Mouse (Mus musculus): ENCODE data around the gene Gm28047. TPM values are rescaled to one million over a fixed set of nuclear protein-coding genes. Genes with fewer than 3 reads are reported as not detected.

The Gm28047 gene
- polyA plus RNA-seq, 1 experiment from 2014 or later = not detected

- H3K36me3 ChIP-seq (ENCODE audit: insufficient read depth) = peaks cover 7% of the 10 kb centered on the region; the same call in 1 of the 2 replicates
- peaks cover 17% of the 10 kb centered on the region for H3K4me1 ChIP-seq (ENCODE audit: insufficient read depth)
- ATAC-seq (ENCODE audit: insufficient read depth) (no peak), DNase-seq (no peak)
- H3K4me3 ChIP-seq (ENCODE audit: low read depth, low read length) = no peak overlapping the region
- WGBS = 36% methylated on average over 5 of the region's 5 CpGs
- TF ChIP-seq CTCF (IDR thresholded peaks at IDR 0.05; ENCODE audit: low read depth) = no peak
- no peaks in the 10 kb centered on the region for H3K27me3 ChIP-seq (ENCODE audit: insufficient read depth, low read length)
- no peaks in the 10 kb centered on the region for H3K9me3 ChIP-seq (ENCODE audit: low read depth, low read length)
- no peak overlapping the region; the same call in 1 of the 2 replicates for H3K4me2 ChIP-seq
- no peak overlapping the region; the same call in 1 of the 2 replicates for H3K27ac ChIP-seq (ENCODE audit: low read depth)
- H3K9ac ChIP-seq = no peak overlapping the region
These were observed 112.9 kb downstream of the Gm28047 start for GRCm38 (mm10) chr15:102512010-102512409.

GRCm38 (mm10) chr15:102511285-102511833 is 113.5 kb downstream of the Gm28047 start:
- no peaks in the 10 kb centered on the region for H3K9me3 ChIP-seq (ENCODE audit: low read depth, low read length)
- no peak for TF ChIP-seq CTCF (IDR thresholded peaks at IDR 0.05; ENCODE audit: low read depth)
- DNase-seq (no peak), ATAC-seq (ENCODE audit: insufficient read depth) (no peak)
- peak overlapping the region; percentile 77 for H3K4me2 ChIP-seq
- H3K9ac ChIP-seq = 0 out of 2 replicates have a peak overlapping the region, but pooled peaks have one; percentile 49
- H3K4me3 ChIP-seq (ENCODE audit: low read depth, low read length) = peak overlapping the region; percentile 49
- H3K36me3 ChIP-seq (ENCODE audit: insufficient read depth) = peaks cover 7% of the 10 kb centered on the region; the same call in 1 of the 2 replicates
- H3K27me3 ChIP-seq (ENCODE audit: insufficient read depth, low read length) = no peaks in the 10 kb centered on the region
- H3K27ac ChIP-seq (ENCODE audit: low read depth) = peak overlapping the region; percentile 77; the same call in 1 of the 2 replicates
- H3K4me1 ChIP-seq (ENCODE audit: insufficient read depth) = peaks cover 17% of the 10 kb centered on the region
- WGBS = 11% methylated on average over 6 of the region's 6 CpGs

- Histone ChIP-seq H3K9me3 (ENCODE audit: low read depth, low read length) (no peaks in the 10 kb centered on the region), H3K9ac (peak overlapping the region; percentile 49), H3K27me3 (ENCODE audit: insufficient read depth, low read length) (no peaks in the 10 kb centered on the region), H3K4me1 (ENCODE audit: insufficient read depth) (peaks cover 15% of the 10 kb centered on the region), H3K4me3 (ENCODE audit: low read depth, low read length) (peak overlapping the region; percentile 49), H3K4me2 (peak overlapping the region; percentile 77), H3K27ac (ENCODE audit: low read depth) (peak overlapping the region; percentile 77), H3K36me3 (ENCODE audit: insufficient read depth) (peaks cover 7% of the 10 kb centered on the region; the same call in 1 of the 2 replicates)
- DNase-seq (peak; percentile 94), ATAC-seq (ENCODE audit: insufficient read depth) (peak; percentile 93)
- 3% methylated on average over 34 of the region's 34 CpGs for WGBS
- no peak for TF ChIP-seq CTCF (IDR thresholded peaks at IDR 0.05; ENCODE audit: low read depth)
These were observed 114.1 kb downstream of the Gm28047 start for GRCm38 (mm10) chr15:102510590-102511284.

- peak overlapping the region; percentile 77 for H3K27ac ChIP-seq (ENCODE audit: low read depth)
- H3K36me3 ChIP-seq (ENCODE audit: insufficient read depth) = peaks cover 11% of the 10 kb centered on the region; the same call in 1 of the 2 replicates
- H3K4me2 ChIP-seq = peak overlapping the region; percentile 77
- ATAC-seq (ENCODE audit: insufficient read depth) (peak; percentile 52), DNase-seq (peak; percentile 44)
- no peaks in the 10 kb centered on the region for H3K9me3 ChIP-seq (ENCODE audit: low read depth, low read length)
- peaks cover 10% of the 10 kb centered on the region; the same call in 1 of the 2 replicates for H3K4me1 ChIP-seq (ENCODE audit: insufficient read depth)
- no peaks in the 10 kb centered on the region for H3K27me3 ChIP-seq (ENCODE audit: insufficient read depth, low read length)
- H3K9ac ChIP-seq = peak overlapping the region; percentile 49
- TF ChIP-seq CTCF (IDR thresholded peaks at IDR 0.05; ENCODE audit: low read depth) = no peak
- WGBS = 4% methylated on average over 9 of the region's 9 CpGs
- H3K4me3 ChIP-seq (ENCODE audit: low read depth, low read length) = peak overlapping the region; percentile 49
These were observed 114.8 kb downstream of the Gm28047 start for GRCm38 (mm10) chr15:102510110-102510509.

GRCm38 (mm10) chr15:102508336-102508735 is 116.5 kb downstream of the Gm28047 start:
- no peak for TF ChIP-seq CTCF (IDR thresholded peaks at IDR 0.05; ENCODE audit: low read depth)
- WGBS = 75% methylated on average over 3 of the region's 3 CpGs
- peaks cover 10% of the 10 kb centered on the region; the same call in 1 of the 2 replicates for H3K4me1 ChIP-seq (ENCODE audit: insufficient read depth)
- no peak overlapping the region for H3K4me2 ChIP-seq
- DNase-seq = no peak
- no peak for ATAC-seq (ENCODE audit: insufficient read depth)
- no peaks in the 10 kb centered on the region for H3K27me3 ChIP-seq (ENCODE audit: insufficient read depth, low read length)
- H3K27ac ChIP-seq (ENCODE audit: low read depth) = no peak overlapping the region
- H3K9me3 ChIP-seq (ENCODE audit: low read depth, low read length) = no peaks in the 10 kb centered on the region
- H3K36me3 ChIP-seq (ENCODE audit: insufficient read depth) = peaks cover 29% of the 10 kb centered on the region
- H3K4me3 ChIP-seq (ENCODE audit: low read depth, low read length) = no peak overlapping the region
- no peak overlapping the region for H3K9ac ChIP-seq

GRCm38 (mm10) chr15:102507561-102507960 is 117.3 kb downstream of the Gm28047 start:
- Histone ChIP-seq H3K4me3 (ENCODE audit: low read depth, low read length) (no peak overlapping the region), H3K36me3 (ENCODE audit: insufficient read depth) (peaks cover 36% of the 10 kb centered on the region), H3K9ac (no peak overlapping the region), H3K4me1 (ENCODE audit: insufficient read depth) (peaks cover 10% of the 10 kb centered on the region; the same call in 1 of the 2 replicates), H3K4me2 (no peak overlapping the region), H3K9me3 (ENCODE audit: low read depth, low read length) (no peaks in the 10 kb centered on the region), H3K27ac (ENCODE audit: low read depth) (no peak overlapping the region), H3K27me3 (ENCODE audit: insufficient read depth, low read length) (no peaks in the 10 kb centered on the region)
- no peak for TF ChIP-seq CTCF (IDR thresholded peaks at IDR 0.05; ENCODE audit: low read depth)
- no peak for DNase-seq
- ATAC-seq (ENCODE audit: insufficient read depth) = no peak

- no peaks in the 10 kb centered on the region for H3K27me3 ChIP-seq (ENCODE audit: insufficient read depth, low read length)
- H3K4me3 ChIP-seq (ENCODE audit: low read depth, low read length) = no peak overlapping the region
- no peak overlapping the region for H3K4me2 ChIP-seq
- H3K9ac ChIP-seq = no peak overlapping the region
- H3K36me3 ChIP-seq (ENCODE audit: insufficient read depth) = peaks cover 43% of the 10 kb centered on the region
- DNase-seq (no peak), ATAC-seq (ENCODE audit: insufficient read depth) (no peak)
- TF ChIP-seq CTCF (IDR thresholded peaks at IDR 0.05; ENCODE audit: low read depth) = no peak
- H3K4me1 ChIP-seq (ENCODE audit: insufficient read depth) = peaks cover 10% of the 10 kb centered on the region; the same call in 1 of the 2 replicates
- H3K27ac ChIP-seq (ENCODE audit: low read depth) = no peak overlapping the region
- H3K9me3 ChIP-seq (ENCODE audit: low read depth, low read length) = no peaks in the 10 kb centered on the region
- 78% methylated on average over 1 of the region's 1 CpGs for WGBS
These were observed 118.0 kb downstream of the Gm28047 start for GRCm38 (mm10) chr15:102506864-102507263.

Data from lung, embryonic 14.5 days (tissue).